Mouse (Mus musculus): ENCODE results near the gene Ppp4r1. TPM values are rescaled to one million over a fixed set of nuclear protein-coding genes. Genes with fewer than 3 reads are reported as not detected.

Gene Ppp4r1
- polyA plus RNA-seq, 2 experiments: 6.7 to 11.1 TPM

DNA sequence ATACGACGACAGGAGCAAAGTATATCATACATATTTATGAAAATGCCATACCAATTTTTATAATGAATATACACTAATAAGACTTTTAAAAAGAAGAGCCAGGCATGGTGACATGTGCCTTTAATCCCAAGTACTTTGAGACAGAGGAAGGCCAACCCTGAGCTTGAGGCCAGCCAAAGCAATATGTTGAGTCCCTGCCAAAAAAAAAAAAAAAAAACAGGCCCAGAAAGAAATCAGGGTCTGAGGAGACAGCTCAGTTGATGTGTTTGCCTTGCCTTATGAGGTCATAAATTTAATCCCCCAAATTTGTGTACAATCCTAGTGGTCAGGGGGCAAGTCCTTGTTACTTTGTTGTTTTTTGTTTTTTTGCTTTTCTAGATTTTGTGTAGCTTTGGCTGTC lies 1.4 kb upstream of the Ppp4r1 start:
- H3K27me3 ChIP-seq (ENCODE audit: control insufficient read depth, insufficient read depth, low read length): no peaks in the 10 kb centered on the region; the same call in 1 of the 2 replicates
- 79% methylated on average over 2 of the region's 2 CpGs for WGBS (ENCODE audit: insufficient replicate concordance)
- no peaks in the 10 kb centered on the region for H3K9me3 ChIP-seq (ENCODE audit: control insufficient read depth, low read length)
- ATAC-seq (ENCODE audit: insufficient read depth) (no peak), DNase-seq (ENCODE audit: low read depth in 3 of 3, low spot score in 3 of 3) (no peak)
- no peaks in the 10 kb centered on the region for H3K36me3 ChIP-seq (replicated peaks; ENCODE audit: control insufficient read depth, insufficient read depth, low read depth)
- TF ChIP-seq EP300 (IDR thresholded peaks at IDR 0.05; ENCODE audit: low read depth): no peak
- TF ChIP-seq CTCF (IDR thresholded peaks at IDR 0.05; ENCODE audit: low read depth): no peak
- peaks cover 5 to 10% of the 10 kb centered on the region in 2 experiments; a peak in 3 of 4 replicates for H3K4me1 ChIP-seq (replicated peaks; ENCODE audit: control insufficient read depth in 2 of 2, insufficient read depth in 2 of 2, low read length in 1 of 2)
- no peak overlapping the region for H3K27ac ChIP-seq
- no peak overlapping the region for H3K4me2 ChIP-seq (ENCODE audit: low read depth)
- no peak overlapping the region for H3K9ac ChIP-seq (replicated peaks)
- H3K4me3 ChIP-seq (ENCODE audit: insufficient read depth in 1 of 2, low read depth in 2 of 2, low read length in 2 of 2): no peak overlapping the region

DNA sequence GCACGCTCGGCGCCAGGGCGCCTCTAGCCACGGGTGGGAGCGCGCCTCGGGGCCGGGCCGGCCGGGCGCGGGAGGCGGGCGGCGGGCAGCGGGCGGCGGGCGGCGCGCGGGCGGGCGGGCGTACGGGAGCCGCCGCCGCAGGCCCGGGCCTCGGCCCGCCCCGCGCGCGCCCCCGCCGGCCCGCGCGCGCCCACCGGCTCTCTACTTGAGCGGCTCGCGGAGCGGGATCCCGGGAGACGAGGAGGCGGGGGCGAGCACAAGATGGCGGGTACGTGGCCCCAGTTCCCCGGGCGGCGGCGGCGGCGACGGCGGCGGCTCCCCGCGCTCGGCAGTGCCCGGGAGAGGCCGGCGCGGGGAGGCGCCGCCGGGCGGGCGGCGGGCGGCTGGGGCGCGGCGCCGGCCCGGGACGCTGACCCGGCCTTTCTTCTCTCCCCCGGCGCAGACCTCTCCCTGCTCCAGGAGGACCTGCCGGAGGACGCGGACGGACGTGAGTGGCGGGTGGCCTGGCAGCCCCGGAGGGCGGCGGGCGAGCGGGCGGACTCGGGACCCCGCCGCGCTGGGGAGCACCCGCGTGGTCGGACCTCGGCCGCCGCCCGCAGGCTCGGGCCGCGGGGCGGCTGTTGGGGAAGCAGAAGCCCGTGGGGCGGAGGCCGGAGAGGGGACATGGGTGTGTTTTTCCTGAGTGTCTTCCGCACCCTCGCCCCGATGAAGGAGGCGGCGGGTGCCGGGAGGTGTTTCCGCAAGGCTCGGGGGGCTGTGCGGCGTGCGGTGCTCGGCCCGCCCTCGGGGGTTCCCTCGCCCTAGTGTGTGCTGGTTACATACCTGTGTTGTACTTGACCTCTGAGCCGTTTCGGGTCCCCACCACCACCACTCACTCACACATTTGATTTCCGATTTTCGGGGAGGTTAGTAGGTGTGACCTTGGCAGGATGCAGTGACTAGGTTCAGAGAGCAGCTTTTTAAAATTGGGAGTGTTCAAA lies 1.1 kb downstream of the Ppp4r1 start:
- under 1% methylated on average over 98 of the region's 135 CpGs for WGBS (ENCODE audit: insufficient replicate concordance)
- Histone ChIP-seq H3K27ac (peak overlapping the region; percentile 34), H3K36me3 (replicated peaks; ENCODE audit: control insufficient read depth, insufficient read depth, low read depth) (no peaks in the 10 kb centered on the region), H3K9ac (replicated peaks) (peak overlapping the region; percentile 92), H3K4me1 (replicated peaks; ENCODE audit: control insufficient read depth in 2 of 2, insufficient read depth in 2 of 2, low read length in 1 of 2) (peaks cover 5 to 18% of the 10 kb centered on the region in 2 experiments; a peak in 3 of 4 replicates), H3K27me3 (ENCODE audit: control insufficient read depth, insufficient read depth, low read length) (no peaks in the 10 kb centered on the region; the same call in 1 of the 2 replicates), H3K4me3 (ENCODE audit: insufficient read depth in 1 of 2, low read depth in 2 of 2, low read length in 2 of 2) (peak overlapping the region; percentile 69 to 88), H3K4me2 (ENCODE audit: low read depth) (peak overlapping the region; percentile 81), H3K9me3 (ENCODE audit: control insufficient read depth, low read length) (no peaks in the 10 kb centered on the region)
- no peak for TF ChIP-seq EP300 (IDR thresholded peaks at IDR 0.05; ENCODE audit: low read depth)
- no peak for TF ChIP-seq CTCF (IDR thresholded peaks at IDR 0.05; ENCODE audit: low read depth)
- ATAC-seq (ENCODE audit: insufficient read depth) (peak; percentile 70), DNase-seq (ENCODE audit: low read depth in 3 of 3, low spot score in 3 of 3) (peak in 1 of 3 experiments; percentile 33)

DNA sequence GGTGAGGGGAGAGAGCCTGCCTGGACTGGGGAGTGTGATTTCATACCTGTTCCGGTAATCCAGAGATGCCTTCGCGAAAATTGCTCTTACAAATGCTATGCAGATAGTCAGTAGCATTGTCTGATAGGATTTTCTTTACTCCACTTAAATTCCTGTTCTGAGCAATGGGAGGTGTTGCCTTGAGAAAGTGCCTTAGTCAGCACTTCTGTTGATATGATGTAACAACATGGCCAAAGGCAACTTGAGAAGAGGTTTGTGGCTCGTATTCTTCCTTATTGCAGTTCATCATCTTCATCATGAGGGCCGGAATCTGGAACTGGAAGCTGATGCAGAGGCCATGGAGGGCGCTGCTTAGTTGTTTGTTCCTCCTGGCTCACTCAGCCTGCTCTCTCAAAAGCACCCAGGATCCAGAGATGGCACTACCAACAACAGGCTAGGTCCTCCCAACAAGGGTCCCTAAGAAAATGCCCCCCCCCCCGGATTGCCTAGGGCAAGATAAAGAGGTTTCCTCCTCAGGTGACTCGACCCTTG lies 2.3 kb downstream of the Ppp4r1 start:
- Histone ChIP-seq H3K27me3 (ENCODE audit: control insufficient read depth, insufficient read depth, low read length) (no peaks in the 10 kb centered on the region; the same call in 1 of the 2 replicates), H3K36me3 (replicated peaks; ENCODE audit: control insufficient read depth, insufficient read depth, low read depth) (no peaks in the 10 kb centered on the region), H3K4me3 (ENCODE audit: insufficient read depth in 1 of 2, low read depth in 2 of 2, low read length in 2 of 2) (peak overlapping the region; percentile 38 to 88), H3K9ac (replicated peaks) (no peak overlapping the region), H3K4me2 (ENCODE audit: low read depth) (peak overlapping the region; percentile 81), H3K27ac (no peak overlapping the region), H3K4me1 (replicated peaks; ENCODE audit: control insufficient read depth in 2 of 2, insufficient read depth in 2 of 2, low read length in 1 of 2) (peaks cover 5 to 19% of the 10 kb centered on the region in 2 experiments; a peak in 3 of 4 replicates), H3K9me3 (ENCODE audit: control insufficient read depth, low read length) (no peaks in the 10 kb centered on the region)
- DNase-seq (ENCODE audit: low read depth in 3 of 3, low spot score in 3 of 3) (no peak), ATAC-seq (ENCODE audit: insufficient read depth) (no peak)
- TF ChIP-seq EP300 (IDR thresholded peaks at IDR 0.05; ENCODE audit: low read depth) (no peak), CTCF (IDR thresholded peaks at IDR 0.05; ENCODE audit: low read depth) (no peak)
- WGBS (ENCODE audit: insufficient replicate concordance): 74% methylated on average over 8 of the region's 8 CpGs

DNA sequence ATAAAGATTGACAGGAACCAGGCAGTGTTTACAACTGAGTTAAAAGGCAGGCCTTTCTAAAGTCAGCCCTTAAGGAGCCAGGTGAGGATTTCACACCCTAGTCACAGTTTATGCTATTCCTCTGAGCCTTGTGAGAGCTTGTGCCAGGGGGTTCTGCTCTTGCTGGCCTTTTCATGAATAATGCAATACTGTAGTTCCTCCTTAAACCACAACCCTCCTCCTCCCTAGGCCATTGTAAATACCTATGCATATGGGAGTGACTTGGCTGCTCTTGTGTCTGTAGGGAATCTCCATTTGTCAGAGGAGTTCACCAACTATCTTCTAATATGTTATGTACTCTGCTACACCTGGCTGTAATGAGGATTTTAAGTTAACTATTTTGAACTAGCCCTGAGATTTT lies 3.3 kb downstream of the Ppp4r1 start:
- DNase-seq (ENCODE audit: low read depth in 3 of 3, low spot score in 3 of 3): no peak
- TF ChIP-seq CTCF (IDR thresholded peaks at IDR 0.05; ENCODE audit: low read depth) (no peak), EP300 (IDR thresholded peaks at IDR 0.05; ENCODE audit: low read depth) (no peak)
- Histone ChIP-seq H3K4me1 (replicated peaks; ENCODE audit: control insufficient read depth in 2 of 2, insufficient read depth in 2 of 2, low read length in 1 of 2) (peaks cover 5 to 20% of the 10 kb centered on the region in 2 experiments; a peak in 3 of 4 replicates), H3K27ac (no peak overlapping the region), H3K9me3 (ENCODE audit: control insufficient read depth, low read length) (no peaks in the 10 kb centered on the region), H3K9ac (replicated peaks) (no peak overlapping the region), H3K4me3 (ENCODE audit: insufficient read depth in 1 of 2, low read depth in 2 of 2, low read length in 2 of 2) (no peak overlapping the region), H3K27me3 (ENCODE audit: control insufficient read depth, insufficient read depth, low read length) (no peaks in the 10 kb centered on the region; the same call in 1 of the 2 replicates), H3K36me3 (replicated peaks; ENCODE audit: control insufficient read depth, insufficient read depth, low read depth) (no peaks in the 10 kb centered on the region), H3K4me2 (ENCODE audit: low read depth) (no peak overlapping the region)
- no peak for ATAC-seq (ENCODE audit: insufficient read depth)

DNA sequence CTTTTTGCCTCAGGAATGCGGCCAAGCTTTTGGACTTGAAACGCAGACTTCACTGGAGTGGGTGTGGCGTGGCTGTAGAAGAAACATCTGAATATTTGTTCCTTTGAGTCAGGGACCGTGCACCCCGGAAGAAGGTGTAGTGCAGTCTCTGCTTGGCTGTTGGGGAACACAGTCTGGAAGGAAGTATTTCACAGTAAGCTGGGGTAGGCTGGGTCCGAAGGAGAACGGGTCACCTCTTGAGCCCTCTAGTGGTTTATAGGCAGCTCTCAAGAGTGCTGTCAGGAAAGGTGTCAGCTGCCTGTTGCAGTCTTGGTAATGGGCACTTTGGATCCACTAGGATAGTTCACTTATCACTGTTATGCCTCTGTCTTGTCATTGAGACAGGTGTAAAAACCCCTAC lies 3.9 kb downstream of the Ppp4r1 start:
- no peak overlapping the region for H3K9ac ChIP-seq (replicated peaks)
- H3K27me3 ChIP-seq (ENCODE audit: control insufficient read depth, insufficient read depth, low read length): no peaks in the 10 kb centered on the region; the same call in 1 of the 2 replicates
- H3K4me3 ChIP-seq (ENCODE audit: insufficient read depth in 1 of 2, low read depth in 2 of 2, low read length in 2 of 2): no peak overlapping the region
- TF ChIP-seq CTCF (IDR thresholded peaks at IDR 0.05; ENCODE audit: low read depth) (peak; percentile 48), EP300 (IDR thresholded peaks at IDR 0.05; ENCODE audit: low read depth) (no peak)
- H3K4me2 ChIP-seq (ENCODE audit: low read depth): no peak overlapping the region
- H3K9me3 ChIP-seq (ENCODE audit: control insufficient read depth, low read length): no peaks in the 10 kb centered on the region
- DNase-seq (ENCODE audit: low read depth in 3 of 3, low spot score in 3 of 3) (no peak), ATAC-seq (ENCODE audit: insufficient read depth) (no peak)
- no peak overlapping the region for H3K27ac ChIP-seq
- WGBS (ENCODE audit: insufficient replicate concordance): 65% methylated on average over 7 of the region's 7 CpGs
- peaks cover 5 to 20% of the 10 kb centered on the region in 2 experiments; a peak in 3 of 4 replicates for H3K4me1 ChIP-seq (replicated peaks; ENCODE audit: control insufficient read depth in 2 of 2, insufficient read depth in 2 of 2, low read length in 1 of 2)
- H3K36me3 ChIP-seq (replicated peaks; ENCODE audit: control insufficient read depth, insufficient read depth, low read depth): no peaks in the 10 kb centered on the region
